Mouse (Mus musculus) limb, embryonic 13.5 days (tissue): ENCODE results near the gene Theg. TPM values are rescaled to one million over a fixed set of nuclear protein-coding genes. Genes with fewer than 3 reads are reported as not detected.

Experiments used
- ATAC-seq: fragments of 200-750 bp; cut with Nextera tagmentation; 2 replicates; pipeline ENCODE4 v1.8.0; 2017; ENCODE audit warnings: low read depth, moderate number of reproducible peaks, moderate TSS enrichment; ENCODE audit not compliant: low FRiP score
- H3K27ac ChIP-seq: fragments of 300-500 bp; sonication (generic); 2 replicates; pipeline ENCODE4 v1.5.1; 2015; ENCODE audit warnings: inconsistent platforms, mild to moderate bottlenecking, moderate library complexity
- H3K27me3 ChIP-seq: fragments of 300-500 bp; sonication (generic); 2 replicates; pipeline ENCODE4 v1.6.1; 2015; ENCODE audit warnings: mild to moderate bottlenecking, inconsistent platforms
- H3K36me3 ChIP-seq: fragments of 300-500 bp; sonication (generic); 2 replicates; pipeline ENCODE4 v1.6.1; 2015; ENCODE audit warnings: inconsistent platforms, mild to moderate bottlenecking, moderate library complexity
- H3K4me1 ChIP-seq: fragments of 300-500 bp; sonication (generic); 2 replicates; pipeline ENCODE4 v1.6.1; 2015; ENCODE audit warnings: inconsistent platforms
- H3K4me2 ChIP-seq: fragments of 300-500 bp; sonication (generic); replicated peaks from 2 replicates; pipeline ENCODE4 v1.6.1; 2015; ENCODE audit warnings: inconsistent platforms, mild to moderate bottlenecking, moderate library complexity
- H3K4me3 ChIP-seq: fragments of 300-500 bp; sonication (generic); 2 replicates; pipeline ENCODE4 v1.5.1; 2015; ENCODE audit warnings: moderate library complexity, mild to moderate bottlenecking, inconsistent platforms
- H3K9ac ChIP-seq: fragments of 300-500 bp; sonication (generic); 2 replicates; pipeline ENCODE4 v1.6.1; 2015; ENCODE audit warnings: mild to moderate bottlenecking, inconsistent platforms
- H3K9me3 ChIP-seq: fragments of 300-500 bp; sonication (generic); 2 replicates; pipeline ENCODE4 v1.6.1; 2016; ENCODE audit warnings: inconsistent platforms
- WGBS: fragments of 180-500 bp; shearing (Covaris S2); methylation state at CpG from one replicate; pipeline ENCODE4 v1.1.7; 2015; 5-methylcytosine and 5-hydroxymethylcytosine counted together
- microRNA-seq: library from miRNA; unstranded; fragments of <30 nt; microRNA quantifications from one replicate; pipeline ENCODE4, GENCODE M21; 2016
- polyA plus RNA-seq: library from polyadenylated mRNA; unstranded; fragments of >200 nt; fragmentation: Nextera tagmentation; extraction: Ambion mirVana; gene quantifications from 2 replicates; pipeline ENCODE4 v1.2.1, GENCODE M21; 2015

Theg gene
- polyA plus RNA-seq, 1 experiment from 2014 or later, result not detected

DNA sequence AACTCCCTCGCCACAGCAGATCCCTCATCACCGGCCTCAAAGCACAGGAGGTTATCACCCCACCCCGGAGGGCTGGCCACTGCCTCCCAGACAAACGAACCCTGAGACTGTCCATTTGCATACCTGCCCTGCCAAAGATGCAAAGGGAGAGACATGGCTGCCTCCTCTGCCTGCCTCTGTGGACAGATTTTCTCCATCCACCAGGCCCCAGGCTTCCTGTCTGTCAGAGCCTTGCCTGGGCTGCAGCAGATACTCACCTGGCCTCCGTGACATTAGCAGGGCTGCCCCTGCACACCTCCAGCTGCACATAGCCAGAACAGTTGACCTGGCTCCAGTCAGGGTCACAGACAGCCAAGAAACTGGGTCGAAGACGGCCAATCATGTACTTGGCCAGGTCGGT lies 56.9 kb downstream of the Theg start:
- H3K4me2 ChIP-seq, result no peak overlapping the region

DNA sequence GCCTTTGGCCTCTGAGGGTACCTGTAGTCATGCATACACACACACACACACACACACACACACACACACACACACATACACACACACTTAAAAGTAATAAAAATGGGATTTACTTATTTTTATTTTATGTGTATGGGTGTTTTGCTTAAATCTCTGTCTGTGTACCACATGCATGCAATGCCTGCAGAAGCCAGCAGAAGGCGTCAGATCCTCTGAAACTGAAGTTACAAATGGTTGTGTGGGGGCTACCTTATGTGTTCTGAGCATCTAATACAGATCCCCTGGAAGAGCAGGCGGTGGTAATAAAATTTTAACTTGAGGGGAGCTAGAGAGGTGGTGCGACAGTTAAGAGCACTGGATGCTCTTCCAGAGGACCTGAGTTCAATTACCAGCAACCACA lies 59.0 kb downstream of the Theg start:
- H3K36me3 ChIP-seq, result peaks cover 35% of the 10 kb centered on the region
- H3K9me3 ChIP-seq, result no peaks in the 10 kb centered on the region
- H3K27me3 ChIP-seq, result no peaks in the 10 kb centered on the region
- H3K27ac ChIP-seq, result no peak overlapping the region
- ATAC-seq, result no peak
- no peak overlapping the region for H3K4me3 ChIP-seq
- no peak overlapping the region for H3K9ac ChIP-seq
- WGBS, result 62% methylated on average over 3 of the region's 3 CpGs
- H3K4me2 ChIP-seq, result no peak overlapping the region
- peaks cover 8% of the 10 kb centered on the region; the same call in 1 of the 2 replicates for H3K4me1 ChIP-seq

More for the DNA sequence above, 56.9 kb downstream of the Theg start:
- WGBS, result 72% methylated on average over 8 of the region's 8 CpGs
- Histone ChIP-seq H3K36me3 (peaks cover 35% of the 10 kb centered on the region), H3K4me3 (no peak overlapping the region), H3K9ac (no peak overlapping the region), H3K27ac (no peak overlapping the region), H3K4me1 (peaks cover 14% of the 10 kb centered on the region; the same call in 1 of the 2 replicates), H3K9me3 (no peaks in the 10 kb centered on the region), H3K27me3 (no peaks in the 10 kb centered on the region)
- no peak for ATAC-seq

DNA sequence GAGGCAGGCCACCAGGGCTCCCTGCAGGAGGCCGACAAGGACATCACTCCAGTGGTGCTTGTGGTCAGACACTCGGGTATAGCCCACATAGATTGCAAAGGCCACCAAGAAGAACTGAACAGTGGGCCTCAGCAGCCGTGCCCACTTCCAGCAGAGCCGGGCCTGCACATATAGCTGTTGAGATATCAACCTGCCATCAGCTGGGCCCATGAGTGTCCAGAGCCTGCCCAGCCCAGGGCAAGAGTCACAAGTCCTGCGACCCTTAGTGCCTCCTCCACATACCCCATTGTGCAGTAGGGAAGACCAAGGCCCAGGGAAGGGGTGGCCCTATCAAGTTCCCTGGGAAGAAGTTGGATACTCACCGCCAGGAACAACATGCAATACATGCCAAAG lies 59.7 kb downstream of the Theg start:
- Histone ChIP-seq H3K27me3 (no peaks in the 10 kb centered on the region), H3K9ac (no peak overlapping the region), H3K4me2 (no peak overlapping the region), H3K4me1 (peaks cover 2% of the 10 kb centered on the region; the same call in 1 of the 2 replicates), H3K9me3 (no peaks in the 10 kb centered on the region), H3K36me3 (peaks cover 35% of the 10 kb centered on the region), H3K27ac (no peak overlapping the region), H3K4me3 (no peak overlapping the region)
- no peak for ATAC-seq
- whole genome bisulfite sequencing, result 89% methylated on average over 6 of the region's 6 CpGs

DNA sequence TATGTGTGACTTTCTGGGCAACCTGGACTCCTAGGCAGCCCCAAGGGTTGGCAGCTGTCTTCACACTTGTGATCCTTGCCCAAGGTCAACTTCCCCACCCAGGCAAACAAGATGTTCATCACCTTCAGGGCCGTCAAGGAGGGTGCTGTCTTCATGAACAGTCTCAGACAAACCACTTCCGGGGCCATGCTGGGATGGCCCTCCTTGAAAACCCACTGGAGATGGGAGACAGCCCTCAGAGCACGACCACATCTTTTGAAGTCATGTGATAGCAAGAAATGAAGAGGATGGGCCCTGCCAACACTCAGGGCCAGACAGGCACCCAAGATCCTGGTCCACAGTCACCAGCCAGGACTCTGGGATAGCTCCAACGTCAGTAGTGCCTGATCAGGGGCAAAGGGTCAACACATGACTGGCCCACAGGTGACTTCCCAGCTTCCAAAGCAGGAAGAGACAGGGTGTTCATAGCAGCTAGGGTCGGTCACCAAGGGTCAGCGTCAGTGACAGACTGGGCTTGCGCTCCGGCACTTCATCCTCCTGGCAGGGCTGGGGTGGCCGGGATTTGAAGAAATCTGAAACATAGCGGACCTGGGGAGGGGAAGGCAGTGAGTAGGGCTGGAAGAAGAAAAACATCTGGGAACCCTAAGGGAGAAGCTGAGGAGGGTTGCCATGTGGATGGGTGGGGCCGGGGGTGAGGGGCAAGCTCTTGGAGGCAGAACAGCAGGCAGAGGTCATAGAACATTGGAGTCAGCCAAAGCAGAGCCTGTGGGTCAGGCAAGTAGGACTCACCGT lies 60.3 kb downstream of the Theg start:
- H3K4me2 ChIP-seq, result no peak overlapping the region
- H3K4me3 ChIP-seq, result no peak overlapping the region
- no peaks in the 10 kb centered on the region for H3K27me3 ChIP-seq
- ATAC-seq, result no peak
- WGBS, result 88% methylated on average over 12 of the region's 12 CpGs
- H3K9ac ChIP-seq, result no peak overlapping the region
- no peaks in the 10 kb centered on the region for H3K4me1 ChIP-seq
- H3K9me3 ChIP-seq, result no peaks in the 10 kb centered on the region
- H3K27ac ChIP-seq, result no peak overlapping the region
- peaks cover 35% of the 10 kb centered on the region for H3K36me3 ChIP-seq

Small RNAs within 50 kb of the gene (microRNA-seq; reads per million reads assigned to microRNA genes)
- not detected for gene Mir6909

Other genes starting within 250 kb of the Theg start
- not detected in 2 replicates for gene Vmn2r82, start 230.8 kb downstream of the Theg start, polyA plus RNA-seq
- not detected in 2 replicates for gene Vmn2r83, start 118.6 kb downstream of the Theg start, polyA plus RNA-seq
- gene Plpp2, start 53.5 kb downstream of the Theg start, polyA plus RNA-seq, result 22.6 and 23.2 TPM in 2 replicates
- gene Mier2, start 32.1 kb downstream of the Theg start, polyA plus RNA-seq, result 70.1 and 74.5 TPM in 2 replicates
- gene C2cd4c, start 26.7 kb upstream of the Theg start, polyA plus RNA-seq, result 0.03 and 0.05 TPM in 2 replicates
- 11.3 and 11.9 TPM in 2 replicates for gene Shc2, start 50.6 kb upstream of the Theg start, polyA plus RNA-seq
- not detected in 2 replicates for gene Odf3l2, start 58.4 kb upstream of the Theg start, polyA plus RNA-seq
- 7.0 and 8.2 TPM in 2 replicates for gene Madcam1, start 77.2 kb upstream of the Theg start, polyA plus RNA-seq
- 62.0 and 65.9 TPM in 2 replicates for gene Tpgs1, start 82.0 kb upstream of the Theg start, polyA plus RNA-seq
- 116 and 123 TPM in 2 replicates for gene Cdc34, start 94.9 kb upstream of the Theg start, polyA plus RNA-seq
- gene Gzmm, start 101.7 kb upstream of the Theg start, polyA plus RNA-seq, result 0.83 and 0.92 TPM in 2 replicates
- 761 and 775 TPM in 2 replicates for gene Bsg, start 117.2 kb upstream of the Theg start, polyA plus RNA-seq
- gene Hcn2, start 129.3 kb upstream of the Theg start, polyA plus RNA-seq, result not detected in 2 replicates
- gene Polrmt, start 159.2 kb upstream of the Theg start, polyA plus RNA-seq, result 49.4 and 54.9 TPM in 2 replicates
- gene Fgf22, start 167.7 kb upstream of the Theg start, polyA plus RNA-seq, result 0.34 and 0.47 TPM in 2 replicates
- gene Rnf126, start 179.6 kb upstream of the Theg start, polyA plus RNA-seq, result 93.0 and 95.4 TPM in 2 replicates
- 7.0 and 7.8 TPM in 2 replicates for gene Fstl3, start 189.9 kb upstream of the Theg start, polyA plus RNA-seq
- 0.11 TPM in 1 of 2 replicates, not detected in the other for gene Prss57, start 203.6 kb upstream of the Theg start, polyA plus RNA-seq
- gene Palm, start 206.2 kb upstream of the Theg start, polyA plus RNA-seq, result 101 TPM in 2 replicates
- 0.90 and 1.4 TPM in 2 replicates for gene Misp, start 233.7 kb upstream of the Theg start, polyA plus RNA-seq